Mouse (Mus musculus): ENCODE measurements around the gene Ndfip2.

Ndfip2 gene

DNA sequence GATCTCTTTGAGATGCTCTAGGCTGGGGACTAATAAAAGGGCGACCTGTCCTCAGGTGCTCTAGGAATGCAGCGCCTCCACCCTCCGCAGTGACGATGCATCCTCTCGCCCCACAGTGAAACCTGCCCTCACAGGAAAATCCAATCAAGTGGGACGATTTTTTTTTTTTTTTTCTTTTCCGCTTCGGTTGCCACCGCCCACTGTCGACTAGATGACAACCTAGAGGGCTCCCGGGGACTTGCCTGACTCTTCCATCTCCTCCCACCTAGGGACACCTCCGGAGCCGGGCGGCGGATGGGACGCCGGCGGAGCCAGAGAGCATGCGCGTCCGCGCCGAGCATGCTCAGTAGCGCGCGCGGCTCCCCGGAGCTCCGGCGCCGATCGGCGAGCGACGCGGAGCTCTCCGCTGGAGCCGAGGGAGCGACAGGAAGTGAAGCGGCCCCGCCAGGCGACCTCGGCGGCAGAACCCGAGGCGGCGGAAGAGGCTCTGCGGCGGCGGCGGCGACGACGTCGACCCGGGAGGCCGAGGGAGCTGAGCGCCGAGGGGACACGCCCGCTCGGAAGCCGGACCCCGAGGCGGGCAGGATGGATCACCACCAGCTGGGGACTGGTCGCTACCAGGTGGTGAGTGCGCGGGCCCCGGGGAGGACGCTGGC lies at the start of gene Ndfip2:
TSS of gene Ndfip2 (plus strand) at position 195 of the 656 bp plus-strand sequence.
- peak; percentile 90 for DNase-seq

DNA sequence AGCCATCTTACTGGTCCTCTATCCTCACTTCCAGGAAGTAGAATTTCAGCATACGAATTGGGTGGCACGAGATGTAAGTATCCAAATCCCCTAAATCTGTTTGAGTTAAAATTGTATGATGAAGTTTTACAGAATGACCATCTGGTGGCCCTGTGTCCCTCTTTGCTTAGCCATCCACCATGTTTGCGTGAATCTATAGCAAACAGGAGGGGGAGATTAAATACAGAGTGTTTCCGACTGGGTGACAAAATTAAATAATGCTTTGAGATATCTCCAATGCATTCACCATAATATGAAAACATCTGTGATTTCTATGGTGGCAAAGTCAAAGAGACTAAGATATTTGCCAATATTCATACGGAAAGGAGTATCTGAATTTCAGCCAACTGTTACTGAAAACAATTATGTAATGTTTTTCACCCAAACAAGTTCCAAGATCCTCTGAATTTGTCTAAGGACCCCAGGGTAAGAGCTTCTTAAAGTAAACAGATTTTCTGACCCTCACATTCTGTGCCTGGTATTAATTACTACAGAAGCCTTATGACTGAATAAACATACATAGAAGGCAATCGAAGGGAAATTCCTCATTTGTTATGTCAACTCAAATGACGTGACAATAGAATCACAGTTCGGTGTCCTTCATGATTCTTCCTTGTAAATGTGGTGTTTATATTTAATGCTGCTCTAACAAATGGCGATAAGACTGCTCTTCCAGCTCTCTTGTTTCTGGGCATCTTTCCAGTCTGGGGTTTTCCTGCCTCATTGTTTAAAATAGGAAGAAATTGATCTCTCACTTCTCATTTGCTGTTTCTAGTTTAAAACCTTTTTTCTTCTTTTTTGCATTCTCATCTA lies 38.6 kb upstream of the Ndfip2 start:
- no peak for DNase-seq

DNA sequence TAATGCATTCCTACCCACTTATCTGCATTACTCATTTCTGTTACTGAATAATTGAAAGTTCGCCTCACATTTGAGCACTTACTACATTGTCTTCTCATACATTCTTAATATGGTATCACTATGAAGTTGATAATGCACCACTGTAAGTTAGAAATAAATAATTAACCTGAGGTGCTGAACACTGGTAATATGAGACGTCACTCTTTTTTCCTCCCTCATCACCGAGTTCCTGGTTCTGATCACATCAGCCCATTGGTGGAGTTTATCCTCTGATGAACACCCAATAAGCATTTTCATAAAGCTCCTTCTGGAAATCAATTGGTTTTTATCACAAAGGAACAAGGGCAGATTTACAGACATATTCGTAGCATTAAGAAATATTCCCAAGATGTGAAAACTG lies 36.1 kb upstream of the Ndfip2 start:
- no peak for DNase-seq

DNA sequence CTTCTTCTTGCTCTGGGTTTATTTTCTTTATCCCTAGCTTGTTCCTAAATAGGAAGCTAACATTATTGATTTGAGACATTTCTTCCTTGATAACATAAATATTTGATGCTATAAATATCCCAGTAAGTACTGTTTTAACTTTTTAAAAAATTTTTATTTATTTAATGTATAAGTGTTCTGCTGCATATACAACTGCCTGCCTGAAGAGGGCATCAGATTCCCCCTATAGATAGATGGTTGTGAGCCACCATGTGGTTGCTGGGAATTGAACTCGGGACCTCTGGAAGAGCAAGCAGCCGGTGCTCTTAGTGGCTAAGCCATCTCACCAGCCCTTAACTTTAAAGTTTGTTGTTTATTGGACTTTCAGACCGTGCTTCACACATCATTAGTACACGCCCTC lies 32.6 kb upstream of the Ndfip2 start:
- DNase-seq, result no peak

DNA sequence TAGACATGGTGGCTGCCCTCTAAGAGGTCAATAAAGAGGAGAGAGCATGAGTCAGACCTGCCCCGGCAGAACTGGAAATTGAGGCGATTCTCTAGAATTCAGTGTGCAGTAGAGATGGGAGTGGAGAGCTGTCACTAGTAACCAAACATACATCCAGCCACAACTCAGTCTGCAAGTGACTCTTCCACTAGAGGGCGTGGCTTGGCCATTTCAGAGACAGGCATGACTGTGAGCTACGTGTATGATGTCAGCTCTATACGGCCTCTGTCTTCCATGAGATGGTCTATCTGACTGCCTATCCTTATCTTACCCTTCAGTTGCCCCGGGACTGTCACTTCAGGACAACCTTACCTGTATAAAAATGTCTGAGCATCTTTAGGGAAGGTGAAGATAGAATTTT lies 26.0 kb upstream of the Ndfip2 start:
- peak; percentile 32 for DNase-seq

DNA sequence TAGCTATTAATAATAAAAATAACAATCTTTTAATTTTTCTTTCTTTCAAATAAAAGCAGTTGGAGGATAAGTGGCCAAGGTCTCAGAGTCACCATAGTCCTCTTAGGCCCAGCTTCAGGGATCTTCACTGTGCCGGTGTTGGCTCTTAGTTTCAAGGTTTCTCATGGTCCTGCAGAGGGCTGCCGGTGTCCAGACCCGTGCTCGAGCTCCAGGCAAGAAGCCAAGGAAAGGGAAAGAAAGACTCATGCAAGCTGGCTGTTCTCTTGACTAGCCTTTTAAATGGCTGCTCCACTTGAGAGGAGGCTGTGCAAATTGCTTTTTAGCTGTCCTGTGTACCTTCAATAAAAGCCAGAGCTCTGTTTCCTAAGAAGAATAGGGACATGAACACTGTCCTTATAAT lies 21.8 kb upstream of the Ndfip2 start:
- no peak for DNase-seq

DNA sequence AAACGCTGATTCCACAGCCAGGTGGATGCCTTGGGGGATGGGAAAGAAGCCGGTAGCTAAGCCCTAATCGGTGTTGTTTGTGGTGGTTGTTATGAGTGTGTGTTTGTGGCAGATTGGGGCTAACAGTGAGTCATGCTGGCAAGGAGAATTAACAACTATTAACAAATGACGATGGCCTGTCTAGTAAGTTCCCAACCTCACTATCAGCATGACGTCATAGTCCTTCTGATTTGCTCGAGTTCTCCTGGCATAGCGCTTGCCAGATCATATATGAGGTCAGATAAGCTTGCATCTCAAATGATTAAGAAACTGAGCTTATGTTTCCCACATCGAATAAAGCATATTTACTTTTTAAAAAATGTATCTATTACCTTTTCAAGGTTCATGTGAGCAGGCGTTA lies 20.6 kb upstream of the Ndfip2 start:
- no peak for DNase-seq

DNA sequence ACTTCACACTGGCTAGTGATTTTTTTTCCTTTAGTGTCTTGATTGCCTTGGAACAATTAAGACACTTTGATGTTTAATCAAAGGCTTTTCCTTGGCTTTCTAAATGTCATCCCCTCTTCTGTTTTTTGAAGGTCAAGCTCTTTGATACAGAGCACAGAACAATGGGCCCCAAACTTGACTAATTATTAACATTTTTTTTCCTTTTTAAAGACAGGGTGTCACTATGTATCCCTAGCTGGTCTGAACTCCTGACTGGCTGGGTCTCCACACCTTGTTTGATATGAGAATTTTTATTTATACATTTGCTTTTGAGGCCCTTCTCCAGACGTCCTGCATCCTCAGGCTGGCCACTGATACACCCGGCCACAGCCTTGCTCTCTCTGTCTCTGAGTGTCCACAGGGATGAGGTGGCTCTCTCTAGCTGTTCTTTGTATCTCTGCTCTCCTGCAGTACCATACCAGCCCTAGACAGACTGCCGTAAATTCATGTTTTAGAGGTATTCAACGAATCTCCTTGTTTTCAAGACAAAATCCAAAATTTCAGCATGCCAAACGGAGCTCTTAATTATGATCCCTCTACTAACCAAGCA lies 19.8 kb upstream of the Ndfip2 start:
- no peak for DNase-seq

DNA sequence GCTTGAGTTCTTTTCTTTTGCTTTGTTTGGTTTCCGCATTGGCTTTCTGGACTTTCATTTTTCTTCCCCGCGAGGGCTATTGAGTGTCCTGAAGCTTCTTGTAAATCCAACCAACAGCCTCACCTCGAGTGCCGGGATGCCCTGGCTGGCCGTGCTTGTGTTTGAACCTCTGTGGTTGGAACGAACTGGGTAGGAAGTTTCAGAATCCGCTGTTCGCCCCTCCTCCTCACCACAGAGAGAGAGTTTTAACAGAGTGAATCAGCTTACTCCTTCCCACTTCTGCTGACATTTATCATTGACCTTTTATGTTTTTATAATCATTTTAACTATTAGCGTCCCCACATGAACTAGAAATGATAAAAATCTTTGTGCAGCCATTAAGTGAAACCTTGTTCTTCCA lies 18.3 kb upstream of the Ndfip2 start:
- peak; percentile 5 for DNase-seq

DNA sequence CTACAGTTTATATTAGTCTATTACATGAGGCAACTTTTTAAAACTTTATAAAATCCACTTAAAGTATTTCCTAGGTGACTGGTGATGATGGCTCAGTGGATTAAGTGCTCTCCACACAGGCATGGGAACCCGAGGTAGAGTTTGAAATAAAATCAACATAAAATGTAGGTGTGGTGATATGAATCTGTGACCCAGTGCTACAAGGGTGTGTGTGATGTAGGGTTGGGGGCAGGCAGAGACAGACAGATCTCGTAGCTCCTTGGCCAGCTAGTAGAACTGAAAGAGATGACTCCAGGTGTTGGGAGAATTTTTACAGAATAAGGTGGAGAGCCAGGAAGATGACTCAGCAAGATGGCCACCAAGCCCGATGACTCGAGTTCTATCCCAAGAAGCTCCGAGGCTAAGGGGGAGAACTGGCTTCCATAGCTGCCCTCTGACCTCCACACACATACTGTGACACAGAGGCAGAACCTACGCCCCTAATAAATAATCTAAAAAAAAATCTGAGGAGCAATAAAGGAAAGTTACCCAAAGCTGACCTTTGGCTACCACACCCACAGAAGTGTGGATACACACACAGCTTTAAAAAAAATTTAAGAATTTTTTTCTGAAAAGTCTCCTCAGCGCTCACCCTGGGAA lies 14.4 kb upstream of the Ndfip2 start:
- DNase-seq, result no peak

DNA sequence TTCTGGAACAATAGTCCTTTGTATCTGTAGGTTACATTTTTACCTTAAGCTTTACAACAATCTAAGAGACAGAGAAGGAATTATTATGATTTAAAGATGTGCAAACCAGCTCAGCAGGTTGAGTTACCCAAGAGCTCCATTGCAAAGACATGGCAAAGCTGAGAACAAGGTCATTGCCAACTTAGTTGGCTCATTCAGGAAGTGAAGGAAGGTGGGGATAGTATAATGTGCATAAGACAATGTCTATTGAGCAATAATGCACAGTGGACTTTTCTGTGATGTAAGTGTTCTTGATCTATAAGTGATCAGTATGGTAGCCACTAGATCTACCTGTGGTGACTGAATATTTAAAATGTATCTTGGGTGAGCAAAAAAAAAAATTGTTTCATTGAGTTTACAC lies 7.3 kb upstream of the Ndfip2 start:
- no peak for DNase-seq

DNA sequence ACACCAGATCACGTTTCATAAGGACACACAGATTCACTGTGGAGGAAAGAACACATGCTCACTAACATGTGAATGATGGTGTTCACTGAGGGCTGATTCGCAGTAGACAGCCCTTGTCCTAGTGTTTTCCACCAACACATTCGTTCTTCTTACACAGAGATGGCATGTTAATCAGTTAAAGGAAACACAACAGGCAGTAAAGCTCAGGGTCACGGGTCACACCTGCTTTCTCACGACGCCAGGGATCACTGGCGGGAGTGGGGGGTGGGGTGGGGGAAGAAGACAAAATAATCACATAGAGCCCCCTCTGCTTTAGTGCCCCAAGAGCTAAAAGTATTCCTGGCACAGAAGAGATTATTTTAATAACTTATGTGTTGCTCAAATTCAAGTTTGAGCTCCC lies 5.1 kb upstream of the Ndfip2 start:
- no peak for DNase-seq

DNA sequence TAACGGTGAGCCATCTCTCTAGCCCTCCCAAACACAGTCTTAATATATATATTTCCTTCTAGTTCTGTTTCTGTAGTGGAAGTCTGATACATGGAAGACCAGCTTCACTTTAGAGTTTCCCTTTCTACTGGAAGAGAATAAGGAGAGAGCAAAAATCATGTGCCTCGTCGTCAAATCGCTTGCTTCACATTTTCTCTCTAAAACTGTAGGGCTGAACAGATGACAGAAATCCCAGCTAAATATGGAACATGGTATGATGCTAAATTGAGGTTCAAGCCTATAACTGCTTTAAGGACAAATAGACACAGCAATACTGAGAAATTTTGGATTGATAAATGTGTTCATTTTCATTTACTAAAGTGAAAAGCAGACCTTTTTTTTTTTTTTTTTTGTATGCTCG lies 4.0 kb upstream of the Ndfip2 start:
- no peak for DNase-seq

DNA sequence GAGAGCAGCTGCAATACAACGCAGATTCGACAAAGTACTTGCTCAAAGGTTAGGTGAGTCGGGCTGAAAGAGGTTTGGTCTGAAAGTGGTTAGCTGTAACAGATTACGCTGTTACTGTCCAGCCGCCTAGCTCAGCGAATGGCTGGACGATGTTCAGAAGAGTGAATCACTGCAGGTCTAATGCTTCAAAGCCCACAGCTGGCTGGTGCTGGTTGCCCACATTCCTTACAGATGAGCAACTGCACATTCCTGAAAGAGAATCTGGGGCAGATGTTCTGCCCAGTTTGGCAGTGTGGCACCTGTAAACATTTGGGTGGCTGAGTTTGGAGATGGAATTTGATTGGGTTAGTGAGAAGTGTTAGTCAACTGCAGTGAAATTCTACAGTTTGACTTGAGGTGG lies 2.8 kb upstream of the Ndfip2 start:
- DNase-seq, result no peak

DNA sequence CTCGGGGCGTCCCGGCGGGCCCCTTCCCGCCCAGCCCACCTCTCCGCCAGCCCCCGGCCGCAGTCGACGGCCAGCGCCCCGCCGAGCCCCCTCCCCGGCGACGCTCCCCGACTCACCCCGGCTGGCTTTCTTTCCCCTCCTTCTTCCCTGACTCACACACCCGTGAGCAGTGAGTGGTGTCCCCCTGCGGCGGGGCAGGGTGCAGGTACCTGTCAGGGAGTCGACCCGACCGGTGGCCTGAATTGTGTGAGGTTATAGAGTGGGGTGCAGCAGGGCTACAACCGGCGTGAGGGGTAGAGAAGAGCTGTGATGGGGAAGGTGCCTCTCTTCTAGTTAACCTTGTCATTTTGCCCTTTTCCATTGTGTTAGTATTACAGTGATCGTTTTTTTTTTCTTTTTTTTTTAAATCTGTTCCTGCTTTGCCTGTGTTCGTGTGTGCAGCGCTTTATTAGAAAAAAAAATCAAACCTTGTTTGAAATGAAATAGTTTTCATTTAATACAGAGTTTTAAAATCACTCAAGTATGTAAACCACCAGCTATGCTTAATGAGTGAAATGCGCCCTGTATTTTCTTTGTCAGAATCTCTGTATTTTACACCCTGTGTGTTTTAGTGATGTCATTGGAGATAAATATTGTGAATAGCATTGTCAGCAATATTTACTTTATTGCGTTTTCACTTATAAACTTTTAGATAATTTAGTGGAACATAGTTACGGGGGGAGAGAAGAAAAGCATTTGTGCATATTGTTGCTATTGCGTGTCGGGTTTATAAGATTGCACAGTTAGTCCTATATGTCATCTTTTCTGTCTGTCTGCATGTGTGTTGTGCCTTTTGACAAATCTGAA lies 885 bp downstream of the Ndfip2 start:
- peak; percentile 69 for DNase-seq

DNA sequence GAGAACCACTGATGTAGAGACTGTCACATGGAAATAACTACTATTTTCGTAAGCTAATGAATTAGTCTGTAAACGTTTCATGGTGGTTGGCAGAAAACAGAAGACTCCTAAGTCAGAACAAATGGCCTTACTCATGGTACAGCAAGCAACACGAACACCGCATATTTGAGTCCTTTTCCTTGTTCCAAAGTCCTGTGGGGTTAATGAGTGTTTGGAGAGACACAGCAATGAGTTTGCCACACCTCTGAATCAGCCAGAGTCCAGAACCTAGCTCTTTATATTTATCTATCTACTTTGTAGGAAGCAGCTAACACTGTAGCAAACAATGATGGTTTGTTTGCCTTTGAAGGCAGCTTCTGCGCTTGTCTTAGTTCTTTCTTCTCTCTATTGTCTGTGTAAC lies 4.5 kb downstream of the Ndfip2 start:
- no peak for DNase-seq

DNA sequence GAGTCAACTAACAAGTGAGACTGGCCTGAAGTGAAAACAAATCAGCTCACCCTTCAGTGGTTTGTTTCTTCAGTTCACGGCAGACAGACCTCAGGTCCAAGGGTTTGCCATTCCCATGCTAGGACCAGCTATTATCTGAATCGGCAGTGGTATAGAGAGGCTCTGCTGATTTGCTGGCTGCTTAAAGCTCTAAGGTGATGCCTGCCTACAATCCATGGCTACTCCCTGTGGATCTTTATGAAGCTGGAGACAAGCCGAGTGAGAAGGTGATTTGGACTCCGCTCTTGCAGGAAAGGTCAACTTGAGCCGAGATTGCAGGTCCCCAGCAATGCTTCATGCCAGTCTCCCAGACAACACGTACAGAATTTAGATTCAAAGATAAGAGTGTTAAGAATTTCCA lies 8.7 kb downstream of the Ndfip2 start:
- DNase-seq, result no peak

DNA sequence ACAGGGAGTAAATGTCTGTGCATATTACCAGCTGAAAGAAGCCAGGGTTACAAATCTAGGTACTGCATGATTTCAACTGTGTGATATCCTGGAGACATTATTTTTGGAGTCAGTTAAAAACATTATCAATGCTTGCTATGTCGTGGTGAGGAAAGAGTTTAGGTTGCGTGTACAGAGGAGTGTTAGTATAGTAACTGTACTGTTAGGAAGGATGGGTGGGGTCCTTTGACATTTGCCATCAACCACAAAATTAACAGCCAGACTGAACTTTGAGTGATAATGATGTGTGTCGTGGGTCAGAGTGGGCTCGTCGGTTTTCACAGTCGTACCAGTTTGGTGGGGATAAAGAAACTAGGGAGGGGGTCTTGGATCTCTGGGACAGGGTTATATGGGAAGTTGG lies 13.7 kb downstream of the Ndfip2 start:
- DNase-seq, result no peak

DNA sequence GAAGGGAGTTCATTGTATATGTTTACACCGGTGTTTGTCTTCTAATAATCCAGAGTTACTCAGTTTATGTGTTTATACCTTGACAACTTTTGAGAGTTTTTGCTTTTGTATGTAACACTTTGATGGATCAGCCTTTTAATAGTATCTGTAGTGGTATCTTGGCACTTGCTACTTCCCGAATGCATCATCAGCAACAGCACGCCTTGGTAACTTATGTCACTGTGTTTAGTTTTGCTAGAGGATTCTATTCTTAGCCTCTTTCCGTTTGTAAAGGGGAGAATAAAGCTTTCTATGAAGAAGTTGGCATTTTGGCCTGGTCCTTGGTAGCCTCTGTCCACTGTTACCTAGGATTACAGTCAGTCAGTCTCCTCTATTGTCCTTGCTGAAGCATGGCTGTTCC lies 14.2 kb downstream of the Ndfip2 start:
- DNase-seq, result no peak

DNA sequence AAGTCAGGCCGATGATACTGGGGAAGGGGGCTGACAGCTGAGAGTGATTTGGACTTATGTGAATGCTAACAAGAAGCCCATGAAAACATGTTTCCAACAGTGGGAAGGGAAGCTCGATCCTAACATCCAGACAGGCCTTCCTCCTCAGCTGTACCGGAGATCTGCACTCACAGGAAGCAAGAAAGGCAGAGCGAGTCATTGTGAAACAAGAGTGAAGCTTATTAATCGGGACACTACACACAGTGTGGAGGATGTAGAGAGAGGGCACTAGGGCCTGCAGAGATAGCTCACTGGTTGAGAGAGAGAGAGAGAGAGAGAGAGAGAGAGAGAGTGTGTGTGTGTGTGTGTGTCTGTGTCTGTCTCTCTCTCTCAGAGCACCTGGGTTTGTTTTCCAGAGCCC lies 16.8 kb downstream of the Ndfip2 start:
- no peak for DNase-seq

DNA sequence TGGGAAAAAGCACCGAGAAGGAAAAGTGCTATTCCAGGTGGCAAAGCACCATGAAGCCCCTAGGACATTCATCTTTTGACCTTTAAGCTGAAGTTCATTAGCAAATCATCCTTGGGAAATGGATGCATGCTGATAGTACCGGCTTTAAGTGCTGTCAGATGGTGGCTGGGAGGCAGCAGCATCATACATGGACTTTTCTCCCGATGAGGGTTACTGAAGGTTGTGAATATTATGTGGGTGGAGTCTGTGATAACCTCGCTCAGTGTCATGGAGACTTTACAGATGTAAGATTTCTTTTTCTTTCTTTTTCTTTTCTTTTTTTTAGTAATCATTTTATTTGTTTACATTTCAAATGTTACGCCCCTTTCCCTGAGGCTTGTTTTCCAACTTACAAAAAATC lies 18.9 kb downstream of the Ndfip2 start:
- no peak for DNase-seq

DNA sequence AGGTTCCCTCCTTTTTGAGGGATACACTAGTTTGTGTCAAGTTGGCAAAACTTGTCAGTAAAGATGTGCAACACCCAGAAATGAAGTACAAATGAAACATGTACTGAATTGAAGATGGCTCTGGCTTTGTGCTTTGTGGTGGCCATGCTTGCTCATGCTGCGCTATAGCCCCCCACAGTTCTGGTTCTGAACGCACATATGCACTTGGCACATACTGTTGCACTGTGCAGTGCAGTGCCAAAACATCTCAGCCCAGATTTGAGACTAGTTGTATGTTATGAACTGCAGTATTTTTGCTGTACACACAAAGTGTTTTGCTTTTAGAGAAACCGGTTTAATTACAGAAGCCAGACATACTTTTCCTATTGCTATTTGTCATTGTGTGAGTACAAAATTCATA lies 25.7 kb downstream of the Ndfip2 start:
- no peak for DNase-seq

DNA sequence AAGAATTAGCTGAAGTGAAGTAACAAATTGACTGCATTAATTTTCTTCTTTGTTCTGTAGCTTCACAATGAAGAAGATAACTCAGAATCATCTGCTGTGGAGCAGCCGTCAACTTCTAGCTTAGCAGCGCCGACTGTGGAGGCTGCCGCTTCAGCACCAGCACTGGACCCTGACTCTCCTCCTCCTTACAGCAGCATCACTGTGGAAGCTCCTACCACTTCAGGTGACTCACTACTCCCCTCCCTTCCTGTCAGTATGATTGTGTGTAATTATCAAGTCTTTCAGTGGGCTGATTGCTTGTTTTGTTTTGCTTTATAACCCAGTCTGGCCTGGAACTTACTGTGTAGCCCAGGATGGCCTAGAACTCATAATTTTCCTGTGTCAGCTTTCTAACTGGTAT lies 29.2 kb downstream of the Ndfip2 start:
- DNase-seq, result no peak

All from thymus, postnatal 25 days (tissue).